Mouse (Mus musculus) myocyte (in vitro differentiated cells): ENCODE data around the gene Ndufc2. TPM values are rescaled to one million over a fixed set of nuclear protein-coding genes. Genes with fewer than 3 reads are reported as not detected.

Experiments
- H3K27me3 ChIP-seq: one replicate; pipeline ENCODE4 v1.6.1; 2011; ENCODE audit not compliant: control insufficient read depth, insufficient read depth, insufficient read length
- H3K36me3 ChIP-seq: one replicate; pipeline ENCODE4 v1.6.1; 2011; ENCODE audit not compliant: control insufficient read depth, insufficient read depth
- H3K4me2 ChIP-seq: one replicate; pipeline ENCODE4 v1.6.1; 2011; ENCODE audit warnings: low read depth, control low read depth
- H3K4me3 ChIP-seq: one replicate; pipeline ENCODE4 v1.5.1; 2011; ENCODE audit warnings: mild to moderate bottlenecking, control low read depth, moderate library complexity
- H3K79me2 ChIP-seq: one replicate; pipeline ENCODE4 v1.6.1; 2011; ENCODE audit not compliant: control insufficient read depth, insufficient read depth
- H3ac ChIP-seq: one replicate; pipeline ENCODE4 v1.6.1; 2011; ENCODE audit not compliant: control insufficient read depth, insufficient read length
- CEBPB ChIP-seq: IDR thresholded peaks from 2 replicates; pipeline ENCODE4 v1.6.1; 2011; ENCODE audit warnings: mild to moderate bottlenecking, moderate library complexity; ENCODE audit not compliant: poor library complexity, insufficient read depth, severe bottlenecking
- E2F4 ChIP-seq: IDR thresholded peaks from one replicate; pipeline ENCODE4 v1.6.1; 2011; ENCODE audit warnings: mild to moderate bottlenecking, control low read depth, moderate library complexity; ENCODE audit not compliant: insufficient read depth
- MAX ChIP-seq: IDR thresholded peaks from one replicate; pipeline ENCODE4 v1.6.1; 2011; ENCODE audit warnings: low read depth, mild to moderate bottlenecking, control low read depth
- MYOD1 ChIP-seq, 3 experiments: IDR thresholded peaks; one replicate each; pipeline ENCODE4 v1.6.1; 2011; ENCODE audit warnings: control low read depth in 2 of 3, low read depth in 2 of 3, mild to moderate bottlenecking in 2 of 3, moderate library complexity in 1 of 3; ENCODE audit not compliant: insufficient read length in 2 of 3, control insufficient read depth in 1 of 3
- MYOG ChIP-seq, 3 experiments: IDR thresholded peaks; one replicate each; pipeline ENCODE4 v1.6.1; 2011; ENCODE audit warnings: control low read depth in 2 of 3, low read depth in 2 of 3, mild to moderate bottlenecking in 2 of 3; ENCODE audit not compliant: insufficient read length in 2 of 3, control insufficient read depth in 1 of 3, insufficient read depth in 1 of 3
- POLR2A ChIP-seq: IDR thresholded peaks from one replicate; pipeline ENCODE4 v1.6.1; 2011; ENCODE audit warnings: low read depth, mild to moderate bottlenecking, control low read depth, moderate library complexity; ENCODE audit not compliant: insufficient read length
- POLR2AphosphoS2 ChIP-seq: IDR thresholded peaks from one replicate; pipeline ENCODE4 v1.6.1; 2011; ENCODE audit warnings: low read depth, control low read depth; ENCODE audit not compliant: insufficient read length
- REST ChIP-seq: IDR thresholded peaks from one replicate; pipeline ENCODE4 v1.6.1; 2011; ENCODE audit warnings: mild to moderate bottlenecking, control low read depth, moderate library complexity; ENCODE audit not compliant: insufficient read depth, insufficient read length
- SRF ChIP-seq: IDR thresholded peaks from one replicate; pipeline ENCODE4 v1.6.1; 2011; ENCODE audit warnings: low read depth; ENCODE audit not compliant: control insufficient read depth, insufficient read length
- TCF12 ChIP-seq: IDR thresholded peaks from one replicate; pipeline ENCODE4 v1.6.1; 2011; ENCODE audit warnings: mild to moderate bottlenecking, control low read depth; ENCODE audit not compliant: poor library complexity, insufficient read depth, severe bottlenecking
- USF1 ChIP-seq: IDR thresholded peaks from one replicate; pipeline ENCODE4 v1.6.1; 2011; ENCODE audit warnings: low read depth, mild to moderate bottlenecking, control low read depth, moderate library complexity
- polyA plus RNA-seq: library from polyadenylated mRNA; unstranded; fragments of >200 nt; fragmentation: generic; extraction: Trizol; gene quantifications from one replicate; pipeline ENCODE4 v1.2.1, GENCODE M21; 2012; ENCODE audit warnings: missing spikeins

Ndufc2 gene
- polyA plus RNA-seq, 1 experiment: 211 TPM

DNA sequence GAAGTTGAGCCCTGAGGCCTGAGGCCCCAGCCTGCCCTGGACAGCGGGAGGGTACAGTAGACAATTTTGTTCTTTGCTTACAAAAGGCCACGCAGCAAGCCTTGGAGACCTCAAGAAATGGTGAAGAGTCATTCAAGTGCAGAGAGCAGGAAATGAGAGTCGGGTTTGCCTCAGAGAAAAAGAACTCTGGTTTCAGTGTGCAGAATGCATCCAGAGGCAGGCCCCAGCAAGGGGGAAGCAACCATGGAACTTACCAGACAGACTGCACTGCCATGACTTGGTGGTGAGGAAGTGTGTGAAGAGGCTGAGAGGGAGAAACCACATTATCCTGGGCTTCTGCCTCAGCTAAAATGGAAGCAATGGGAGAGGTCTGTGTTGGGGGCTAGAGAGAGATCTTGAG, 55.8 kb downstream of the Ndufc2 start:
- H3ac ChIP-seq: no peak overlapping the region
- H3K4me2 ChIP-seq: no peak overlapping the region
- TF ChIP-seq SRF (no peak), E2F4 (no peak), MYOG (IDR thresholded peaks at IDR 0.05; ENCODE audit: control insufficient read depth in 1 of 3, insufficient read depth in 1 of 3, insufficient read length in 2 of 3, low read depth in 2 of 3) (no peak), POLR2A (no peak), MAX (no peak), USF1 (no peak), POLR2AphosphoS2 (no peak), MYOD1 (IDR thresholded peaks at IDR 0.05; ENCODE audit: control insufficient read depth in 1 of 3, insufficient read length in 2 of 3, low read depth in 2 of 3) (no peak), TCF12 (no peak), REST (no peak), CEBPB (no peak)
- H3K27me3 ChIP-seq: no peaks in the 10 kb centered on the region
- H3K36me3 ChIP-seq: no peaks in the 10 kb centered on the region
- H3K79me2 ChIP-seq: no peaks in the 10 kb centered on the region
- H3K4me3 ChIP-seq: no peak overlapping the region

Other genes starting within 250 kb of the Ndufc2 start
- gene Usp35, start 68.0 kb upstream of the Ndufc2 start, polyA plus RNA-seq: 1.6 TPM
- 2.3 TPM for gene Kctd21, start 67.7 kb upstream of the Ndufc2 start, polyA plus RNA-seq
- gene Alg8, start 28.4 kb upstream of the Ndufc2 start, polyA plus RNA-seq: 15.1 TPM
- 0.02 TPM for gene Thrsp, start 17.7 kb downstream of the Ndufc2 start, polyA plus RNA-seq
- 0.10 TPM for gene Kctd14, start 51.3 kb downstream of the Ndufc2 start, polyA plus RNA-seq
- 24.9 TPM for gene Ints4, start 81.0 kb downstream of the Ndufc2 start, polyA plus RNA-seq
- 127 TPM for gene Aamdc, start 179.5 kb downstream of the Ndufc2 start, polyA plus RNA-seq
- gene Rsf1, start 179.9 kb downstream of the Ndufc2 start, polyA plus RNA-seq: 4.3 TPM